Mouse (Mus musculus) cerebellum, postnatal 25 days (tissue): Measurements from ENCODE around the gene Igfbp6.

Source experiments
- DNase-seq, 2 experiments: peaks; one replicate each; pipeline ENCODE4 v3.0.0; 2021; ENCODE audit warnings: mixed read lengths in 2 of 2

The Igfbp6 gene

DNA sequence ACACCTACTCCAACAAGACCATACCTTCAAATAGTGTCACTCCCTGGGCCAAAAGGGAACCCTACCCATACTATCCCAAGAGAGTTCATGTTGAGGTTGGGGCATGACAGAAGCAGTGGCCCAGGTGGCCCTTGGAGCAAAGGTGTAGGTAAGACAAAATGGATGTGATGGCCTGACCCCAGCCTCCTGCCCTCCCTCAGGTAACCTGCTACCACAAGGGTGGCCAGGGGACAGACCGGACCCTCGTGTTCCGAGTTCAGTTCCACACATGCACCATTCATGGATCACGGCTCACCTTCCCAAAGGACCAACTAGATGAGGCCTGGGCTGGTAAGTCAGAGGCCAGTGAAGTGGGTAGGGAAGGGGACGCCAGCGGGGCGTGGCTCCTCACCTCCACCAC, 33.9 kb upstream of the Igfbp6 start:
- DNase-seq, result peak in 1 of 2 experiments; percentile 17

DNA sequence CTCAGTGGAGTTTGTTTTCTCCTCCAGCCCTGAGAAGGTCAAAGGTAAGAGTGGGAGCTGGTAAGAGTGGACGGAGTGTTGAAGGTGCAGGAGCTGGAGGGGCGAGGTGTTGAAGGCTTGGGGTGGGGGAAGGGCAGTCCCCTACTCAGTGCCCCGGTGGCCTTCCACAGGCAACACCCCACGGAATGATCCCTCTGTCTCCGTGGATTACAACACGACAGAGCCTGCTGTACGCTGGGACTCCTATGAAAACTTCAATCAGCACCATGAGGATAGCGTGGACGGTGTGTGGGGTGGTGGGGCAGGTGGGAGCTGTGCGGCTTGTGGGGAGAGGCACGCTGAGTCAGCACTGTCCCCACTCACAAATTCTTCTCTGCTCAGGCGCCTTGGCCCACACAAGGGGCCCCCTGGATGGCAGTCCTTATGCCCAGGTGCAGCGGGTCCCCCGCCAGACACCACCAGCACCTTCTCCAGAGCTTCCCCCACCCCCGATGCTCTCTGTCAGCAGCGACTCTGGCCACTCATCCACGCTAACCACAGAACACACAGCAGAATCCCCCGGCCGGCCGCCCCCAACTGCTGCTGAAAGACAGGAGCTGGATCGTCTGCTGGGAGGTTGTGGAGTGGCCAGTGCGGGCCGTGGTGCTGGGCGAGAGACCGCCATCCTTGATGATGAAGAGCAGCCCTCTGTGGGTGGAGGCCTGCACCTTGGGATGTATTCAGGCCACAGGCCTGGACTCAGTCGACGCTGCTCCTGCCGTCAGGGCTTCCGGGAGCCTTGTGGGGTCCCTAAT, 33.3 kb upstream of the Igfbp6 start:
- DNase-seq, result peak in 1 of 2 experiments; percentile 39

DNA sequence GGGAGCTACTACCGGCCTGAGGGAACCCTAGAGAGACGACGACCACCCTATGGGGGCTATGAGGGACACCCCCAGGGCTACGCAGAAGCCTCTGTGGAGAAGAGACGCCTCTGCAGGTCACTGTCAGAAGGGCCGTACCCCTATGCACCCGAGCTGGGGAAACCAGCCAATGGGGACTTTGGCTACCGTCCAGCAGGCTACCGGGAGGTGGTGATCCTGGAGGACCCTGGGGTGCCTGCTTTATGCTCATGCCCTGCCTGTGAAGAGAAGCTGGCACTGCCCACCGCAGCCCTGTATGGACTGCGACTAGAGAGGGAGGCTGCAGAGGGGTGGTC, 32.7 kb upstream of the Igfbp6 start:
- DNase-seq, result peak in 1 of 2 experiments; percentile 57

DNA sequence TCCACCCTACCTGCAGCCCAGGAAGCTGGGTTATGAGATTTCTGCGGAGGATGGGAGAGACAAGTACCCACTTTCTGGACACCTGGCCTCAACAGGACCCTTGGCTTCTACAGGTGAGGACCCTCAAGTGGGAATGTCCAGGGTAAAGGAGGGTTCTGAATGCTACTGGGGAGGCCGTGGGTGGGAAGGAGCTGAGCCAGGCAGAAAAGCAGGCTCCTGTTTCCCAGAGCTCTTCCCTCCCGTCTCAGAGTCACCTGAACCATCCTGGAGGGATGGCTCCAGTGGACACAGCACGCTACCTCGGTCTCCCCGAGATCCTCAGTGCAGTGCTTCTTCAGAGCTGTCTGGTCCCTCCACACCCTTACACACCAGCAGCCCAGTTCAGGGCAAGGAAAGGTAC, 32.0 kb upstream of the Igfbp6 start:
- no peak for DNase-seq

DNA sequence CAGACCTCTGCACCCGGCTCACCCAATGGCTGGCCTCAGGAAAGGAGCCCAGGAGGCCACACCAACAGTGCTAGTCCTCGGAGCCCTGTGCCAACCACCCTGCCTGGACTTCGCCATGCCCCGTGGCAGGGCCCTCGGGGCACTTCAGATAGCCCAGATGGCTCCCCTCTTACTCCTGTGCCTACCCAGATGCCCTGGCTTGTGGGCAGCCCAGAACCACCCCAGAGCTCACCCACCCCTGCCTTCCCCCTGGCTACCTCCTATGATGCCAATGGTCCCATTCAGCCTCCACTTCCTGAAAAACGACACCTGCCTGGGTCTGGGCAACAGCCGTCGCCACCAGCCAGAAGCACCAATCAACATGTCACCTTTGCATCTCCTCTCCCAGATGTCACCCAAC, 31.3 kb upstream of the Igfbp6 start:
- no peak for DNase-seq

DNA sequence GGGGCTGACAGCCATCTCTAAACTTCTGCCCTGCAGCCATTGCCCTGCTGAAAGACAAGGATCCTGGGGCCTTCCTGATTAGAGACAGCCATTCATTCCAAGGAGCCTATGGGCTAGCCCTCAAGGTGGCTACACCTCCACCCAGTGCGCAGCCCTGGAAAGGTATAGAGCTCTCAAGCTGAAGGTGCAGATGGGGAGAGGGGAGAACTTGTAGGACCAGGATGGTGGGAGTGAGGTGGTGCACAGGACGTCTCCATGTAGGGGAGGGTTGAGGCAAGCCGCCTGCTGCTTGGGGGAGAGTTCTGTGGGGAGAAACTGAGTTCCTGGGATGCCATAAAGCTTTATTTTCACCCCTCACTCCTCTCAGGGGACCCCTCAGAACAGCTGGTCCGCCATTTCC, 30.5 kb upstream of the Igfbp6 start:
- DNase-seq, result no peak

DNA sequence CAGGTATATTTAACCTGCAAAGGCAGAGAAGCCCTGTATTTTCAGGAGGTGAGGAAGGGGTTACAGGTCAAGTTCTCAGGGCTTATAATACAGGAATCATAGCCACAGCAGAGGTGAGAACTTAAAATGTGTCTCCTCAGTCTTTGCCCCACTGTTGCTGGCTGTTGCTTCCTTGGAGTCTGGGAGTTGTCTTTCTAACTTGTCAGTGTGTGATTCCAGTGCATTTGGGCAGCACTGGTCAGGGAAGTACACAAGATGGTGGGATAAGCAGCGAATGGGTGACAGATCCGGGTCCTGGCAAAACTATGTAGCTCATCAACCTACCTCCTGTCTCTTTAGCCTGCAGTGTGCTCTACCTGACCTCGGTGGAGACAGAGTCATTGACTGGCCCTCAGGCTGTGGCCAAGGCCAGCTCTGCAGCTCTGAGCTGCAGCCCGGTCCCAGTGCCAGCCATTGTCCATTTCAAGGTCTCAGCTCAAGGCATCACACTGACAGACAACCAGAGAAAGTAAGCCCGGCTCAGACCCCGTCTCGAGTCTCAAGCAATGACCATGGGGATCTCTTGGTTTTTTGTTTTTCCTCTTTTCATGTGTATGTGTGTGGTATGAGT, 29.4 kb upstream of the Igfbp6 start:
- peak in 1 of 2 experiments; percentile 45 for DNase-seq

DNA sequence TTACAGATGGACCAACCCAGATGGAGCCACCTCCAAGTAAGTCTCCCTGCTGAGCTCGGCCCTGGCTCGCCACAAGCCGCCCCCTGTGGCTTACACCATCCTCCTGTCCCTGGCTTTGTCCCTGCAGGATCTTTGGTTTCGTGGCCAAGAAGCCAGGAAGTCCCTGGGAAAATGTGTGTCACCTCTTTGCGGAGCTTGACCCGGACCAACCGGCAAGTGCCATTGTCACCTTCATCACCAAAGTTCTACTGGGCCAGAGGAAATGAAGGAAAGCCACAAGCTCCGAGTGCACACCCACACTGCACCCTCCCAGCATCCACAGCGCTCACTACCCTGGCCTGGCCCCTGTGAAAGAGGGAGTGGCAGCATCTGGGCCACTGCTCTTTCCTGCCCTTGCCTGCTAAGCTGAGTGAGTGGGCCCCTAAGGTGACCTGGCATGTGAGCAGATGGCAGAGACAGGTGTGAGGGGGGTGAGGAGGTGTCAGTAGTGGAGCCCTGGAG, 28.4 kb upstream of the Igfbp6 start:
- peak; percentile 60 to 70 for DNase-seq

DNA sequence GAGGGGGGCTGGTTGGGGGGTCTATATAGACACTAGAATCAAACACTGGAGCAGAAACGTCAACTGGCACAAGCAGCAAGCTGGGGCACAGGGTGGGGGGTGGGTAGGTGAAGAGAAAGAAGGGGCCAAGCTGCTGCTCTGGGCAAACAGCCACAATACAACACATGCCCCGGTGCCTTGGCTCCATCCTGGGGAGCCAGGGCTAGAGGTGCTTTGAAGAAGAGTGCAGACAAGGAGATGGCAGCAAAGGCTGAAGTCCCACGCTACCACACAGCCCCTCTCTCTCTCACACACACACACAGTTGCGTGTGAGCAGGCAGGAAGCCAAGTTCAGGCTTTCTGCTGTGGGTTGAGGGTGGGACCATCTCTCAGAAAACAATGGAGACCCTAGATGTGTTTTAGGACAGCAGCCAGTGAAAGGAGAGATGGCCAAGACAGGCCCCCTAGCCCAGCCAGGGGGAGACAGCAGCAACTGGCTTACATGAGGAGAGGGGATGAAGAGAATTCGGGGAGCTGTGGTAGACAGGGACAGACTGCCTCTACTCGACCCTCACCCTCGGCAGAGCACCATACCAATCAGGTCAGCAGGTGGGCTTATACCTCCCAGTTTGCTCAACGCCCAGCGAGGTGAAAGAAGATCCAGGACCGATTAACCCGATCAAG, 27.3 kb upstream of the Igfbp6 start:
- DNase-seq, result peak in 1 of 2 experiments; percentile 63

DNA sequence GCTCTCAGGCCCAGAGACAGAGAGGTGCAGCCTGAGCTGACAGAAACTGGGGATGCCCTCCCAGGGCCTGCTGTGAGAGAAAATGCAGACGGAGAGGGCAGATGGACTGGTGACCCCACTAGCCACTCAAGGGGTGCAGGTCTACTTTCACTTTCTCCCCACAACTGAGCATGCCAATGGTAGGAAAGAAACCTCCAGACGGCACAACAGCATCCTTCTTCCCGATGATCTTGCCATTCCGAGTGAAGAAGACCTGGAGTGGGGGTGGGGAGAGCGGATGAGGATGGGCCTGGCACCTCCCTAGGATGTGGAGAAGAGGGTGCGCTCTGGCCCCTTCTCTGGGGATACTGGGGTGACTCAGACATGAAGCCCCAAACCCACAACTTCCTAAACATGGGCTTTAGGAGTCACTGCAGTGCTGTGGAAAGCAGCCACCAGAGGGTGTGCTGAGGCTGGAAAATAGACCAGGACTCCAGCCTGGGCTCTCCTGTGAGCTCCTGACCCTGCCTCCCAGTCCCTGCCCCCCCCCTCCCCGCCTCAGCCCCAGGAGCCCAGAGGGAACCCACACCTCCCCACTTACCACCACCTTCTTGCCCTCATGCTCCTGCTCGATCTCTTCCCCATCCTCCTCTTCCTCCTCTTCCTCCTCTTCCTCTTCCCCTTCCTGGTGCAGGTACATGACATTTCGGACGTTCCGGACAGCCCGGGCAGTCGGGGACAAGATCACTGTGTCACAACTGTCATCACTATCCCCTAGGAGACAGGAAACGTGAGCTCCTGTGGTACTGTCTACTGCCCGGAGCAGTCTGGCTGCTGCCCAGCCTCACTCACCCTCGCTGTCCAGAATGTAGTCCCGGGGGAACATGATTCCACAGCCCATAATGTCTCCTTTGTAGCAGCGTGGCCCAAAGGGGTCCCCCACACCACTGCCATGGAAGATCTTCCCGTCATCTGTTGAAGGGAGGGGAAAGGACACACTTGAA, 26.4 kb upstream of the Igfbp6 start:
- peak in 1 of 2 experiments; percentile 77 for DNase-seq

DNA sequence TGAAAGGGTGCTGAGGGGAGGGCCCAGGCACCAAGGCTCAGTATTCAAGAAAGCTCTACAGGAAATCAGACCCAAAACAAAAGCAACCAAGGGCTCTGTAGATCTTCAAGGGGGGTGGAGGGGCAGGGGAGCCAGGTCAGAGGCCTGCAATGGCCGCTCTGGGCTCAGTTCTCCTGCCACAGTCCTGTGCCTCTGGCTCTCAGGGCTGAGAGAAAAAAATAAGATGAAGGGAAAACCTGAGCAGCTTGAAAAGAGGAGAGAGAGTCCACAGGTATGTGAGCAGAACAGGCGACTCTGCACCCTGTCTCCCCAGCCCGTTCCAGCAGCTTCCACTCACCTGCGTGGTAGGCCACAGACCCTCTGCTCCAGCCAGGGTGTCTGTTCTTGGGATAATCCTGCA, 25.6 kb upstream of the Igfbp6 start:
- peak in 1 of 2 experiments; percentile 34 for DNase-seq

DNA sequence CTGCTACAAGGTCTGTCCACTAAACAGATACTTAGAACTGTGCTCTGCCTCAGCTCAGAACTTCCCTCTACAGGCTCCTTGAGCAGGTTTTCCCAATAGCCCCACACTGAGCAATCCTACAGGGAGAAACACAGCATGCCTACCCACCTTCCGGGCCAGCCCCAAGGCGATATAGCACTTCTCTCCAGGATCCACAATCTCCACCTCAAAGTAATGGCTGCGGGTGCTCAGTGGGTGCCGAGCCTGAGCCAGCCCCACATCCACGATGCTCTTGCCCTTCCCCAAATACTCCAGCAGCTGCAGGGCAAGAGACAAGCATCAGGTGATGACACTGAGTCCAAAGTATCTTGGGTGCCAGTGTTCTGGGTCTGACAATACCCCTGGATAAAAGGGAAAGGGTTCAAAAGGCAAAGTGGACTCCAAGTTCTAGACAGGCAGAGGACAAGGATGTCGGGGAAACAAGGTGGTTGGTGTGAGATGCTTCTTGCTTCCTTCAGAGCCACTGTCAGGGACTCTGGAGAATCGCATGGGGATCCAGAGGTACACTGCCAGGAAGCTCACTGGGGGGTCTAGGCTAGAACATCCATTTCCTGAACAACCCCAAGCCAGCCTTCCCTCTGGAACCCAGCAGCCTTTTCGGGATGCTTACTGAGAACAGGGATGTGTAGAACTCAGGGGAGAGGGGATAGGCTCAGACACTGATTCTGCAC, 24.9 kb upstream of the Igfbp6 start:
- DNase-seq, result peak in 1 of 2 experiments; percentile 33

DNA sequence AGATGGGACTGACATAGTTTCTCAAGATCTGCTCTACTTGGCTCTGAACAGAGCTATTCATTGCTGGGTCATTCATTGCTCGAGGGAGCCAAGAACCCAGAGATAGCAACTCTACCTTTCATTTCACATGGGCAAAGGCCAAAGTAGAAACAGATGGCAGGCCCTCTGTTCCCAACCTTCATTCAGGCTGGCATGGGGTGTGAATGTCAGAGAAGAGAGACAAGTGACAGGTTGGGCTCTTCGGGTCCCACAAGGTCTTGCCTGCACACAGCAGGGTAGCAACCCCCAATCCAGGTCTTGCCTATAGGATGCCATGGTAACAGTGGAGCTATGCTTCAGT, 24.4 kb upstream of the Igfbp6 start:
- peak; percentile 86 to 88 for DNase-seq

DNA sequence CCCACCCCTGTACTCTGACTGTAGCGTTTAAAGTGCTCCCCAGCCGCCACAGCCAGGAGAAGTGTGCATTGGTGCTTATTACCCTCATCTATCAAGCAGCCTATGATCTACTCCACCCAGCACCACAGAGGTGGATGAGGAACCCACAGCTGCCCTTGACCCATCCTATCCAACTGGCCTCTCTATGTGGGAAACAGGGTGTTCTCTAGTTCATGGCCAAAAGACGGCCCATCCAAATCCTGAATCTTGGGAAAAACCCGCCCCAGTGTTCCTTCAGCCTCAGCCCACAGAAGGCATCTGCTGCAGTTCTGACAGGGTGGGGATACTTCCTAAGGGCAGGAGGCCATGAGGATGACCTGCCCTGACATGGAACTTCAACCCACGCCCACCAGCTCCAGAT, 23.6 kb upstream of the Igfbp6 start:
- no peak for DNase-seq

DNA sequence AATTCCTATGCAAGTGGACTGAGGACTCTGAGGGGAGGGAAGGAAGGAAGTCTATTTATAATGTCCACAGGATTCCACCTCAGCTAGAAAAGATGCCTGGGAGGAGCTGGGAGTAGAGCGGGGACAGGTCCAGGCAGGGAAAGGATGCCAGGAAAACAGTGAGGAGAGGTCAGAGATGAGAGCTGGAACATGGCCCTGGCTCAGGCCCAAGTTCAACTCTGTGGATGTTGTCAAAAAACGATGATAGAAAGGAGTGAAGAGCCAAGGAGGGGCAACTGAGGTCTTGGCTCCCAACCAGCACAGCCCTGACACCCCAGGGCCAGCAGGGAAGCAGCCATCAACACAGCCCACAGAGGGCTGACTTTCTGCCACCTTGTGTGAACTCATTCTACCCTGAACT, 17.9 kb upstream of the Igfbp6 start:
- peak; percentile 81 to 89 for DNase-seq

DNA sequence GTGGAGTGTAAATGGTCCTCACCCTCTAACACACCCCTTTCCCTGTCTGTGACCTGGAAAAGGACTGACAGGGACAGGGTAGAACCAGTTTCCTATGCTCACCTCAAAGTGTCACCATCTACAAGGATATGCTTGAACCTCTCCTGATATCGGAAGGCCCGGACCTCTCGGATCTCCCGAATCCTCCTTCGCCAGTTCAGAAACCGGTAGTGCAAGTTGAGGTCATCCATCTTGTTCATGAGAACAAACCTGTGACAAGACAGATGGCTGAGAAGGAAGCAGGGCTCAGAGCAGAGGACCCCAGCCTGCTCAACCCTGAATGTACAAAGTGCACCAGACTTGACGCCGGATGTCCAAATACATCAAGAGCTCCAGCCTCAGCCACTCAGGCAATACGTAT, 10.8 kb upstream of the Igfbp6 start:
- no peak for DNase-seq

DNA sequence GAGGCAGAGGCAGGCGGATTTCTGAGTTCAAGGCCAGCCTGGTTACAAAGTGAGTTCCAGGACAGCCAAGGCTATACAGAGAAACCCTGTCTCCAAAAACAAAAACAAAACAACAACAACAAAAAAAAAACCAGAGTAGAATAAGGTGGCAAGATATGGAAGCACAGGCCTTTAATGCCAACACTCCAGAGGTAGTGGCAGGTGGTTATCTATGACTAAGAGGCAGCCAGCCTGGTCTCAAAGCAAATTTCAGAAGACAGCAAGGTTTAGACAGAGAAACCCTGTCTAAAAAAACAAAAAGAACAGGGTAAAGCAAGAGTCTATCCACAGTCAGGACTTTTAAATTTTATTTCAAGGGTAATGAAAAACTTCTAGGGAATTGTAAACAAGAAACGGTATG, 9.5 kb upstream of the Igfbp6 start:
- no peak for DNase-seq

DNA sequence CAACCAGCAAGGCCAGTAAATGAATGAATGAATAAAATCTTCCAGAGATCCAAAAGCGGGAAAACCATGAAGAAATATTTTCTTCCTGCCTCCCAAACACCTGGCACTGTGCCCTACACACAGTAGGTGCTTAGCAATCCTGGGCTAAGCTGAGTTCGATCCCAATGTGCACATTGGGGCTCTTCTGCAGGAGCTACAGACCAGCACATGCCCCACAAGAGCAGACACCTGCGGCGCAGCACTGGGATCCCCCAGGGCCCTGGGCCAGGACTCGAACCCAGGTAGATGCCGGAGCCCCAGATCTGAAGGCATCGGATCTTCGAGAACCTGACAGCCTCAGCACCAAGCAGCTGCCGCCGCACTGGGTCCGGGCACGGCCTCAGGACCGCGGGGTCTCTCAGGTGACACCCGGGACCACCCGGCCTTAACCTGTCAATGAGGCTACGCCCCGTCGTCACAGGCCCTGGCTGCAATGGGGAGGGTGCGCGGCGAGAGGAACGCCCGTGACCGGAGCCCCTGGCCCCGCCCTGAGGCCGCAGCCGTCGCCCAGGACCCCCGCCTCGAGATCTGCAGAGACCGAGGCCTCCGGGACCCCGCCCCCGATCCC, 8.5 kb upstream of the Igfbp6 start:
- DNase-seq, result peak in 1 of 2 experiments; percentile 60

DNA sequence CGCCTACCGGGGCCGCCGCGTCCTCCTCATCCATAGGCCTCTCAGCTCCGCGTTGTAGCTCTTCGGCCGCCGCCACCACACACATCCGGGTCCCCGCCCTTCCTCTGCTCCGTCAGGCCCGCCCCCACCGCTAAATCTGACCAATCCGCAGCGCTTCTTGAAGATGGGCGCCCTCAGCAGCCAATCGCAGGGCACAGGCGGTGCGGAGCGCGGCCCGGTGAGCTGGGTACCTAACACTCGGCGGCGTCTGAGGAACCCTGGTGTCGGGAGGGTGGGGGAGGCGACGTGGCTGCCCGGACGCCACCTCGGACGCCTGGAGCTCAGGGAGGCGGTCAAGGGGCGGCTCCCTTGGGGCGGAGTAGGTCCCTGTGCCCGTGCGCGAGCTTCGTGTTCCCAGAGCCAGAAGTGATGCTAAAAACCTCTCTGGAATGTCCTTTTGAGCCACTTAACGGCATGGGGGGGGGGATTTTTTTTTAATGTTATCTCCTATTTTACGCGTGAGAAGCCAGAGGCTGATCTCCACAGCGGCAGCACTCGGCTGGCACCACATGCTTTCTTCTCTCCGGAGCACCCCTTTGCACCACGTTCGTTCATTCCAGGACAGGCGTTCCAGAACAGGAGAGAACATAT, 7.9 kb upstream of the Igfbp6 start, which contains the start of gene Spryd3:
Gene Spryd3 (minus strand): TSS at position 106 of the 630 bp plus-strand sequence.
- DNase-seq, result peak; percentile 98 to 100

DNA sequence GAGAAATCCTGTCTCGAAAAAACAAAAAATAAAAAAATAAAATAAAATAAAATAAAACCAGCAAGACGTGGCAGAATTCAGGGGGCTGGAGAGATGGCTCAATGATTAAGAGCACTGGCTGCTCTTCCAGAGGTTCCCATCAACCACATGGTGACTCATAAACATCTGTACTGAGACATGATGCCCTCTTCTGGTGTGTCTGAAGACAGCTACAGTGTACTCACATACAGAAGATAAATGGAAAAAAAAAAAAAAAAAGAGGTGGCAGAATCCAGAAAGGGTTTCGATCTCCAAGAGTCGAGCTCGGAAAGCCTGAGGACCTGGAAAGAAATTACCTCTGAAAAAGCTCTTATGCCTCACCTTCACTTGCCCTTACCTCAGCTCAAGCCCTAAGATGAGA, 3.0 kb upstream of the Igfbp6 start:
- DNase-seq, result no peak
